In the genomic region with DNA sequence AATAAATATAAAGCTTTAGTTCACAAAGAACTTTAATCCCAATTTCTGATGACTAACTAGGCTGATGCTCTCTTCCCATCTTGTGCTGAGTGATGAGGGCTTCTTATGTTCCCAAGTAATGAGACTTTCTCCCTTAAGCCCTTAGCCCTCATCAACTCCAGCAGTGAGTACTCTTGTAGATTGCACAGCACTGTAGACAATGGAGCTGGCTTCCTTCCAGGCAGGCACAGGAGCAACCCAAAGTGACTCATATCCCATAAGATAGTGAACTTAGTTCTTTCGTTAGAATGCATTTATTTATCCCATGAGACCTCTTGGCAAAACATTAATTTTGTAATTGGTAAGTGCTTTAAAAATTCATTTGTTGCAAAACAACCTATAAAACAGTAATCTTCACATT, we compare ENCODE assay signal across 16 mouse cellular contexts.
A peak's percentile ranks its signal among the peaks of the same experiment; 100 is the strongest.
DNase-seq lines count a peak whose midpoint lies in the region; ATAC-seq lines count a peak whose summit lies in the region.
"Had no signal": no experiment of that assay in that cellular context is flagged by ENCODE, and none has a peak within 500 bp of the region (broad histone marks: within the 10 kb centered on the region; RNA-seq: fewer than 3 reads in every experiment).

No protein-coding gene starts in this region.

- H3K9me3 ChIP-seq in embryonic facial prominence, embryonic 14.5 days (ENCODE audit: control insufficient read depth, low read length): no peaks in the 10 kb centered on the region
- H3K9me3 ChIP-seq in embryonic facial prominence, embryonic 10.5 days: no peaks in the 10 kb centered on the region
- H3K9me3 ChIP-seq: embryonic facial prominence, embryonic 12.5 days; limb, embryonic 12.5 days had no signal

- intact Hi-C loops in left cerebral cortex, postnatal 10 days (cut with DNase I): no loop called here

- no peaks in the 10 kb centered on the region for H3K4me1 ChIP-seq in embryonic facial prominence, embryonic 14.5 days (ENCODE audit: control insufficient read depth, insufficient read depth, low read length)
- no peaks in the 10 kb centered on the region for H3K4me1 ChIP-seq in embryonic facial prominence, embryonic 10.5 days
- H3K4me1 ChIP-seq: embryonic facial prominence, embryonic 12.5 days; limb, embryonic 12.5 days had no signal

- no peaks in the 10 kb centered on the region for H3K36me3 ChIP-seq in embryonic facial prominence, embryonic 14.5 days (ENCODE audit: control insufficient read depth, insufficient read depth, low read length)
- H3K36me3 ChIP-seq in embryonic facial prominence, embryonic 10.5 days (replicated peaks): no peaks in the 10 kb centered on the region
- H3K36me3 ChIP-seq: embryonic facial prominence, embryonic 12.5 days; limb, embryonic 12.5 days had no signal

- H3K4me2 ChIP-seq in embryonic facial prominence, embryonic 14.5 days (ENCODE audit: low read depth, low read length): no peak overlapping the region
- H3K4me2 ChIP-seq: embryonic facial prominence, embryonic 12.5 days; limb, embryonic 12.5 days had no signal

- H3K4me3 ChIP-seq in embryonic facial prominence, embryonic 14.5 days (ENCODE audit: low read depth, low read length): no peak overlapping the region
- H3K4me3 ChIP-seq in embryonic facial prominence, embryonic 10.5 days: no peak overlapping the region
- H3K4me3 ChIP-seq: embryonic facial prominence, embryonic 12.5 days; left cerebral cortex, adult 2 months; limb, embryonic 12.5 days had no signal

- no peak overlapping the region for H3K27ac ChIP-seq in embryonic facial prominence, embryonic 14.5 days (replicated peaks; ENCODE audit: low read depth, low read length)
- H3K27ac ChIP-seq in embryonic facial prominence, embryonic 10.5 days (replicated peaks): no peak overlapping the region
- H3K27ac ChIP-seq: embryonic facial prominence, embryonic 12.5 days; left cerebral cortex, adult 2 months; limb, embryonic 12.5 days; liver, embryonic 14.5 days had no signal

- peak; percentile 46 for DNase-seq in embryonic facial prominence, embryonic 14.5 days (ENCODE audit: low spot score)
- DNase-seq in embryonic facial prominence, embryonic 10.5 days (ENCODE audit: low spot score): no peak
- peak; percentile 19 for DNase-seq in kidney, postnatal 10 days
- DNase-seq in kidney, postnatal 14 days: no peak
- DNase-seq in 416B (ENCODE audit: low read depth): peak; percentile 1
- DNase-seq in large intestine, adult 2 months (ENCODE audit: low read depth, low spot score): peak; percentile 7
- DNase-seq in layer of hippocampus, adult 8-10 months (ENCODE audit: low spot score in 2 of 2): no peak
- DNase-seq in left cerebral cortex, postnatal 10 days (ENCODE audit: extremely low spot score in 1 of 2, low spot score in 2 of 2): no peak
- DNase-seq: cerebellum, adult 11-12 months; kidney, adult 8-10 months; midbrain, embryonic 14.5 days; right cerebral cortex, postnatal 4 days had no signal

- no peaks in the 10 kb centered on the region for H3K27me3 ChIP-seq in embryonic facial prominence, embryonic 14.5 days (replicated peaks; ENCODE audit: control insufficient read depth, insufficient read depth, low read length)
- H3K27me3 ChIP-seq in embryonic facial prominence, embryonic 10.5 days (replicated peaks; ENCODE audit: low read depth, poor library complexity, severe bottlenecking): no peaks in the 10 kb centered on the region
- H3K27me3 ChIP-seq: embryonic facial prominence, embryonic 12.5 days; limb, embryonic 12.5 days had no signal

- ATAC-seq in embryonic facial prominence, embryonic 14.5 days (ENCODE audit: low read depth): no peak

- 55% methylated on average over 1 of the region's 1 CpGs for whole genome bisulfite sequencing in embryonic facial prominence, embryonic 14.5 days
- 74% methylated on average over 1 of the region's 1 CpGs for WGBS in embryonic facial prominence, embryonic 10.5 days
- WGBS in large intestine, adult 2 months: 4% methylated on average over 1 of the region's 1 CpGs

- no peak overlapping the region for H3K9ac ChIP-seq in embryonic facial prominence, embryonic 14.5 days (ENCODE audit: low read depth, low read length)
- H3K9ac ChIP-seq: embryonic facial prominence, embryonic 12.5 days; limb, embryonic 12.5 days; liver, embryonic 14.5 days had no signal

Comparison
In these comparisons a context has a peak if more than half of its experiments do, and no peak if none do; other contexts are left out.
1. DNase-seq: peak in embryonic facial prominence, embryonic 14.5 days (single experiment), kidney, postnatal 10 days (single experiment), 416B (single experiment) and large intestine, adult 2 months (single experiment); none in embryonic facial prominence, embryonic 10.5 days (single experiment), kidney, postnatal 14 days (single experiment), layer of hippocampus, adult 8-10 months (0 of 2) and left cerebral cortex, postnatal 10 days (0 of 2).